Mouse (Mus musculus) thymus, adult 18-20 months (tissue): ENCODE data around the gene Kcnip4.

Experiments used
- DNase-seq, 2 experiments: peaks; one replicate each; pipeline ENCODE4 v3.0.0; 2022; ENCODE audit warnings: mixed read lengths in 2 of 2

Kcnip4 gene

DNA sequence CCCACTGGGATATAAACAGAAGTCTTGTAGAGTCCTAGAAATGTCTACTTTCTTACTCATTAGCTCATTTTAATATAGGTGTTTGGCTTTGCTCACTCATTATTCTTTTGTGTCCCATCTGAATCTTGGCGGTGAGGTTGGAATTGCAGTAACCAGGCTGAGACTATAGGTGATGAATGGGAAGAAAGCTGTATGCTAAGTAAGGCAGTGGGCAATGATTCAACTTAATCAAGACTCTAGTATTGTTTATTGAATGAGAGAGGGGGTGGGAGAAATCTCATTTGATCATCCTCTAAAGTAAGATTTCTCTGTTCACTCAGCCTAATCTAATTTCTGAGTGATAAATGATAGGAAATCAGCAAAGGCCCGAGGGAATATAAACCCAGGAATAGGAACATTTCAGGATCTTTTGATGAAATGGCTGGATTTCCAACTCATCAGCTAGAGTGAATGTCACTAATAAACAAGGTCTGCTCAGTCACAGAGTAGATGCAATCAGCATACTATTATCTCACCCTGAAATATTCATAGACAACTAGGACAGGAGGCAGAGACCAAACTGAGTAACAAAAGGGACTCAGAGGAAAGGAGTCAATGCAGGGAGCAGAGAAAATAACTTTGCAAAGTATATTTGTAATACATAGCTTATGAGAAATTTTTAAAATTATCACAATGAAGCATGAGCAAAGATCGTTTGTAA lies 660.3 kb downstream of the Kcnip4 start:
- no peak for DNase-seq

DNA sequence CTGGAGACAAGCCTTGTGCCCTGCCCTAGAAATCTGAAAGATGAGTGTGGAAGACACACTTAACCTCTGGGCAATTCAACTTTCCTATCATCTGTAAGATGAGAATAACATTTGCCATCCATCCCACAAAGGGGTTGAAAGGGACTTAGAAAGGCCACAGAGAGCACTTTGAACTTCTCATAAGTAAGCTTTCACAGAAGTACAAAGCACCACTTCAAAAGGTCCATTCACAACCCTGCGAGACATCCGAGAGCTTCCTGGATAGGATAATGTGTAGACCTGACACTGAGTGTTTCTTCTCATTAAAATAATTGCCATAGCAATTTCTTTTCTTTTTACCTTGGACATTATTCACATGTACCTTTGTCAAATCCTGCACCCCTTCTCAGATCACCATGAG lies 683.7 kb downstream of the Kcnip4 start:
- no peak for DNase-seq

DNA sequence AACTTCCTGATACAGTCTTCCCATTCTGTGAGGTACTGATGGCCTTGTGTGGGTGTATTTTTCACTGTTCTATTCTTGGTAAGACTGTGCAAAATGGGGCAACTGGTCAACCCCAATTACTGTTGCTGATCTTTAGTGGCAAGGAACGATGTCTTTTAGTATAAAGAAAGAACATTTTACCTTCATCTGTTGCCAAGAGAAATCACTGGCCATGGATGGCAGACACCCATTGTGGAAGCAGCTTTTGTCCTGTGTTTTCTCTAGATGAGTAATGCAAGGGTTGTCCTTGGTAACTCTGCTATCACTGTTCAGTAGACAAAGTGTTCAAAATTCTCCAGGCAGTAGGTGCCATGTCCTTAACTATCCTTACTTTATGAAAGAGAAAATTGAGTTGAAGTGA lies 729.2 kb downstream of the Kcnip4 start:
- DNase-seq, result no peak

DNA sequence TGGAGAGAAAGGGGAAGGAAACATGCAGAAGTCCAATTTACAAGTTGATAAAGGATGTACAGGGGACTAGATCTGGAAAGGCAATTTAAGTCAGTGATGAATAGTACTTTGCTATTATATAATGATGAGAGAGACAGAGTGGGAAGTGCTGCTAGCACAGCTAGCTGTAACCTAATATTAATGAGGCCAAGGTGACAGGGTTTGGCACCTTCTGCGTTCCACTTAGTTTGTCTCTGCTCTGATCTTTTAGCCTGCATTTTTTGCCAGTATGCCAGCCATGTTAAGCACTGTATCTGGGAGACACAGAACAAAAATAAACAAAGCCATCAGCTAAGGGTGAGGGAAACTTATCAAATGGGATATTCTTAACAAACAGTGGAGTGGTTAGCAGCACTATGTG lies 745.3 kb downstream of the Kcnip4 start:
- DNase-seq, result no peak

DNA sequence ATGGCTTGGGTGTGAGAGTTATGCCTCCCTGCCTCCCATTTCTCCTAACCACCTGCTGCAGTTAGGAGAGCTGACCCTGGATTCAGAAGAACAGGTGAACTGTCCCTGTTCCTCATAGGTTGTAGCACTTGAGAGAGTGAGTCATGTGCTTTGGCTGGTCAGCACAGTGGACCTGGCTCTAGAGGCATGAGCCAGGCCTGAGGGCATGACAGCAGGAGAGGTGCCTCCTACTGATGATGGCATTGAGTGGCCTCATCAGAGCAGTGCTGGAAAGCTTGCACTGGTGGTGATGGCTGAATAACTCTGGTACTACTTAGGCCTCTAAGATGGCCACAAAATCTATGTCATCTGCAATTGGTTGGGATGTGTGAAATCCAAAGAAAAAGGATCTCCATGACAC lies 776.1 kb downstream of the Kcnip4 start:
- DNase-seq, result no peak

DNA sequence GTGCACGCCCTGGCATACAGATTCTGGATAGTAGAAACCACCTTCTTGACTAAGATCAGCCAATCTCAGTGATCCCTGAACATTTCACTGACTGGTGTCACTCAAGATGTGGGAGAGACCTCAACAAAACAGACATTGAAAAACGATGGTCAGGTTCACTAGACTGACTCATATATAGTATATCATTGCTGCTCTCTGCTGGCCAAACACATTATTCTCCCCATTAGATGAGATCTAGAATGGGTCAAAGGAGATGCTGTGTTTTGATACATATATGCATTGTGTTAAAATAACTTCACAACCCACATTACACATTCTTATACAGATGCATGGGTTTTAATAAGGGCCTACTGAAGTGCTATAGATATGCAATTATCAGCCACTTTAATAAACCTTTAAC lies 787.1 kb downstream of the Kcnip4 start:
- no peak for DNase-seq

DNA sequence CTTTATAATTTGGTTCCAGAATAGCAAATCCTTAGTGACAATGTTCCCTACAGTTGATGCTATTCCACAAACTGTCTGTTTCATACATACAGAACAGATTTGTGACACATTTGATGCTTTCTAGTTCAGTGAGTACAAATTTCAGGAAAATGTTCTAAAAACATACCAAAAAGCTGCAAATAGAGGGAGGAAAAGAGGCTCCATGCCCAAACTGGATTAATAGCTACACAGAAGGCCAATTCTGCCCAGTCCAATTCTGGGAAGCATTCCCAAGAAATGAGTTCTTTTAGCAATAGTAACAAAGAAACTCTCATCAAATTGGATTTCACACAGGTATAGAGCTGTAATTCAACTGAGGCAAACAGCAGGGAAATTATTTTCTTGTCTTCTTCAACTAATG lies 806.5 kb downstream of the Kcnip4 start:
- DNase-seq, result no peak

DNA sequence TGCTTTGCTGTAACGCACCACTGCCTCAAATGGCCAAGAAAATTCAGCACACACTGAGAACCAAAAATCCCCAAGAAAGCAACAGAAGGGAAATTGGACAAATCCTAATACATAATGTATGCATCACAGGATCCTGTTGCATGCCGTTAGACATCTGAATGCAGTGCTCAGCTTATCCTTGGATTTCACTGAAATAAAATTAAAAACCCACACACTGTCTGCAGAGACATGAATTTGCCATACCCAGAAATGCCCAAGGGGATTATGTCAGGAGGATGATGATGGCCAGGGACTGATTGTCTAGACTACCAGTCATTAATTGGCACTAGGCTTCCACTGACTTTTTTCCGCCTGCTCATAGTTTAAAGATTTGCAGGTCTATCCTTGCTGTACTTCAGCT lies 818.7 kb downstream of the Kcnip4 start:
- no peak for DNase-seq

DNA sequence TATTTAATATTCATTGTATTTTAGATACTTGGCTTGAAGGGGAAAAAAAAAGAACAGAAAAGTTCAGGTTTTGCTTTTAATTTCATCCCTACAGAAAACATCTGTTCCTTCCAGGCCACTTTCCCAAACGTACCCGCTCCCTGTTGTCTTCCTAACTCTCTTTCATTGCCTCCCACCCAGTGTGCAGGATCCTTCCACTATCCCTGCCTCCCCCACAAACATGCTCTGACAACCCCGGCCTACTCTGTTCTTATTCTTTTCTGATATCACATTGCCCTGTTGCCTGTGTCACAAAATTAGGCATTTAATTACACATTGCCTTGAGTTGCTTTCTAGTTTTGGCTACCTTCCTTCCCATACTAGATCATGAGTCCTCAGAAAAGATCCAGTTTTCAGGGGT lies 837.6 kb downstream of the Kcnip4 start:
- no peak for DNase-seq

DNA sequence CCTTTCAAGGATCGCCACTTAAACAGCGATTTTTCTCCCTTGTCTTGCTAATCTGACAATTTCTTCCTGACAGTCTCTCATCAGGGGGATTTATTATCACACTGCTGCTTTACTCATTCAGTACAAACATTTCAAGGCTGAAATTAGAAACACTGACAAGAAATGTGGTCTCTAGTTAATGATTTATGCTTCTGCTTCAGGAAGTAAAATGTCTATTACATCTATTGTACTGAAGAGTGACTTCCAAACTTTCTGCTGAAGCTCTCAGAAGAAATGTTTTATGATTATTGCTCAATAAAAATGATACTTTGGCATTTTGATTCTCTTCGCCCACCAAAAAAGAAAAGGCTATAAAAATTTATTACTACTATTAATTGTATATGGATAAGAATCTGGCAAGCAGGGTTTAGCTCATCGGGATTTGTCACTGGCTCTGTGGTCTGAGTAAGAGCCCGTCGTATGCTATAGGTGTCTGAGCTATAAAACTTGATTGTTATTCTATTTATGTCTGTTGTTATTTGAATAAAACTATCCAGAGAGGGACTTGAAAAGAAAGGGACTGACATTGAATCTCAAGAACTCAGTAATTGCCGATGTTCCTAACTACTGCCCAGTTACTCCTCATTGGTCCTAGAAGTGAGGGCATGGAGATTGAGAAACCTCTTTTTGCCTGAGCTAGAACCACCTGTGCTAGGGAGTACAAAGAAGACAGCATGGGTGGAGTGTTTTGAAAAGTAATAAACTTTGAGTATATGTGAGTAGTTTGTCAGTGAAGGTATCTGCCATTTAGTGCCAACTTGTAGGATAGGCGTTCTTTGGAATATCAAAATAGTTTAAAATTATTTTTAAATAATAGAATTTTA lies 844.7 kb downstream of the Kcnip4 start:
- DNase-seq, result no peak

DNA sequence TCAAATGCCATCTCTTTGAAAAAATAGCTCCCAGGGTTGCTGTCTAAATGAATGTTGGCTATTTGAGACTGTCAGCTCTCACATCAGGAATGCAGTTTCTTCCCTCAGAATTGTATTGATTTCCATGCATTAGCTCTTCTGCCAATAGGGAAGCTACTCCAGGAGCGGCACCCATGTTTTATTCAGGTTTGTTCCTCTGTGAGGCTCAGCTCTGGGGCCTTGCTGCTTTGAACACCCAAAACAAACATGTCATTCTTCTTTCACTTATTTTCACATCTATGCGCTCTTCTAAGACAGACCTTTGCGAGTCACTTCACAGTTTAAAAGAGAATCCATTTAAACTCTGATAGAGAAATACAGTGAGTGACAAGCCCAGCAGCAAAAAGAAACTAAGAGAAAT lies 862.2 kb downstream of the Kcnip4 start:
- DNase-seq, result no peak

DNA sequence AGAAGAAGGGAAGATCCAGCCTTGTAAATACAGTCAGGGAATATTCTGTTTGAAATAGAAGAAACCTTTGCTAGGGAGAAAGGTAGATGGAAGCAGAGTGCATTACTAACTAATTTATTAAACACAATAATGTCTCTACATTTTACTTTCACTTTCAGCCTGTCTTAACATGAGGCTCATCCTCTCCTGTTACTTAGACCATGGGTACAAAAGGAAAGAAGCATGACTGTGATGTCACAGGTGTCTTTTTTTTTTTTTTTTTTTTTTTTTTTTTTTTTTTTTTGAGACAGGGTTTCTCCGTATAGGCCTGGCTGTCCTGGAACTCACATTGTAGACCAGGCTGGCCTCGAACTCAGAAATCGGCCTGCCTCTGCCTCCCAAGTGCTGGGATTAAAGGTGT lies 864.7 kb downstream of the Kcnip4 start:
- no peak for DNase-seq

DNA sequence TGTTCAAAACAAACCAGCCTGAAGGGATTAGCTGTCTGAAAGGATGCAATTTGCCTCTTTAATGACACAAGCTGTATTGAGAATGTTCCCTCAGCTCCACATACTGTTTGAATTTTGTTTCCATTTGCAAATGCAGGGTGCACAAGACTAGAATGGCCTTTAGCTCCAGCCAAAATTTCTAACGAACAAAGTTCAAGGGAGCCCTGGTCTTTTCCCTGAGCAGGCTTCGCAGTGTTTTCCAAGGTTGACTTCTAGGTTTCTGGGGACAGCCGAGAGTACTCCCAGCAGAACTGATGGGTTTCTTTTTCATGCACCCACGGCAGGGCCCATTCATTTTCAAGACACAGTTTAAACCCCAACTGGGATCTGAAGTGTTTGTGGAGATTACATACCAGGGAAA lies 874.2 kb downstream of the Kcnip4 start:
- DNase-seq, result no peak

DNA sequence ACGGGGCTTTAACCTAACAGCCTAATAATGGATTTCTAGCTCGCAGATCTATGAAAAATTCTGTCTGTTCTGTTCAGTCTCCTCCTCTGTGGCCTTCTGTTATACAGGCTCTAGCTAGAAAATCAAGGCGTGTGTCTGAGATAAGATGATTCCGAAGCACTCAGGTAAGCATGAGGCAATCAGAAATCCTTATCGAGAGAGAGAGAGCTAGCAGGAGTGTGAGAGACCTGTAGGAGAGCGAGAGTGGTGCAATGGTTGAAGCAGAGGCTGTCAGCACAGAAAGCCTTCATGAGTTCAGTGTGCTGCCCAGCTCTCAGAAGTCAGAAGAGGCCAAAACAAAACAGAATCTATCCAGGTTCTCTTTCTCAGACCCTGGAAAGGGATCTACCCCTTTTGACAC lies 888.0 kb downstream of the Kcnip4 start:
- no peak for DNase-seq

DNA sequence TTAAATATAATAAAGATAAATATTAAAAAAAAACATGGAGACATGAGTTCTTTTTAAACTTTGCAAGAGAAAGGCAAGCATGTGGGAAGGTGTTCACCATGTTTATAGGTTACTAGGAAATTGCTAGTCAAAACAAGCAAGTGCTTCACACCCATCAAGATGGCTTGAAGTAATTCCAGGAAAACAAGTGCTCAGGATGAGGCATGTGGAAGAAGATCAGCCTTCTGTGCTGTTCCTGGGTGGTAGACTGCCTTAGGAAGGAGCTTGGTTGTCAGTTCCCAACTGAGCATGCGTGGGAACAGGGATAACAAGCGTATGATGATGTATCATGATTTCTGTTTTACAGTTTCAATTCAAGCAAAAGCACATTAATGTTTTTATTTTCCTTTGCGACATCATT lies 891.1 kb downstream of the Kcnip4 start:
- no peak for DNase-seq

DNA sequence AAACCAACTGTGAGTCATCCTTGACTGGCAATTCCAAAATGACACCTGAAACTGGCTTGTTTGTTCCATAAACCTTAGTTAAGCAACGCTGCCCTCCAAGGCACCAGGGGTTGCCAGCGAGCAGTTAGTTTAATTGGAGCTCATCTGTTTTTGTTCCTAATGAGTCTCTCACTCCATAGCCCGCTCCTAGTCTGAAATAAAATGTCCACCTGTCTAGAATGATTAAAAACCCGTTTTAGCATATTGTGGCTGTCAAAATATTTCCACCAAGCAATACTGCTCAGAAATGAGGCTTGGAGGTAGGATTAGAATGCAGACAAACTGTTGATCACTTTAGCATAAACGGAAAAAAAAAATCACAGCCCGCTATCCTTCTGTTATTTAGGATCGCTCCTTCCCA lies 901.3 kb downstream of the Kcnip4 start:
- DNase-seq, result no peak

DNA sequence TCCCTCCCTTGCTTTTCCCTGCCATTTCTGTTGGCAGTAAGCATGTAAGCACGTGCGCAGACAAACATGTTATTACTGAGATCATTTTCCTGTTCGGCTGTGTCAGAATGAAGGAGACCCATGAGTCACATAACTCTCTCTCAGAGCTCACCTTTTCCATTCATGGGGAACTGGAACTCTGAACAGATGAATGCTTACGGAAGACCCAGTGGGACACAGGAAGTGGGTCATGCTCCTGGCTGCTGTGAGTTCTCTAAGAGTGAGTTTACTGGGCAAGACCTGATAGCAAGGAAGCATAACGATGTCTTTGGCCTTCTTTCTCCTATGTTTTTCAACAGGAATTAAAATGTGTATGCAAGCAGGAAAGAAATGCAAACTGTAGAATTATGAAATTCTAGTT lies 917.8 kb downstream of the Kcnip4 start:
- DNase-seq, result no peak

DNA sequence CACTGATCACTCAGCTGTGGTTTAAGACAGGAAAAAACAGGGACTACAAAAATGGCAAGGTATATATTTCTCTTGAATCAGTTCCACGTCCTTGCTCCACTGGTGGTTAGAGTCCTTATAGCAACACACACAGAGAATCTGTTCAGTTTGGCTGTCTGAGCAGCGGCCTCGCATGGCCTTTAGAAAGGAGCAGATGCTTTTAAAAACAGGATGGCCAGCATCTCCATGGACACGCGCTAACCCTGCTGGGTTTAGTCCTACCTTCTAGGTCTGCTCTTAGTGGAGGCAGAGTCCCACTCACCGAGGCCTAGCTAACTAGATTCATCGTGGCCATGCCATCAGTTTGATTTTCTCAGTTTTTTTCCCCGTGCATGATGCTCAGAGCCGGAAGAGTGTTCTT lies 918.4 kb downstream of the Kcnip4 start:
- no peak for DNase-seq

DNA sequence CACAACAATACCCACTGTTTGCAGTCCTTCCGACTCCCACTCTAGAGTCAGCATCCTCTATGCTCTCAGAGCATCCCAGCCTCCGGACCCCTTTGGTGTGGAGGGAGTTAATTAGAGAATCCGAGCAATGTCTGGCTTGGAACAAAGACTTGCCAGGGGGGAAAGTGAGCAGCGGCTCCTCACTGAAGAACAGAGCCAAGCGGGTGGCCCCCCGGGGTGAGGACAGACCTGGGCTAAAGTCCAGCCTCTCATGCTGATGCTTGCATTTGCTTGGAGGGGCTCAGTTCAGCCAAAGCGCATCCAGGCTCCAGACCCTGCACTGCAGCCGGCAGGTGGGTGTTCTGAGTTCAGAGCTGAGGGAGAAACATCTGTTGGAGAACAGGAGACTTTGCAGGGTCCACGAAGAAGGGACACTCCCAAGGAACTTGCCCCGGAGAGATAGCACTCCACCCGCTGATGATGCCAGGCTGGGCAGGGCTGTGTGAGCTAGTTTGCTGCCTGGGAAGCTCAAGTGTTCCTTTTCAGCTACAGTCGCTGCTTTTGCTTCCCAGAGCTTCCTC lies 925.1 kb downstream of the Kcnip4 start:
- DNase-seq, result no peak

DNA sequence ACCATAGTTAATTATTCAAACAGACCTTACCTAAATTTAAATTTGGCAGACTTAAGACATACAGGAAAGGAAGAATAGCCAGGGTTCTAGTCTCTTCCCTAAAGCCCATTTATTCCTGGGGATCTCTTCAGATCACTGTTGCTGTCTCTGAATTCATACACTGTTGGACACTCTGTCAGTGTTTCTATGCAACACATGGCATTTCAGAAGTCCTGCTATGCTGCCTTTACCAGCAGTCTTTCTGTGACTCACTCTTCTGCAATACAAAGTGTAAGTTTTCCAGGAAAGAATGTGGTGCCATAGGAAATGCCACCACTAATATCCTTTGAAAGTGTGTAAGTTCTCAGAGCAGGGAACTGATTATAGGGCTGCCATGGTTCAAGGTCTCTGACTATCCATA lies 936.7 kb downstream of the Kcnip4 start:
- no peak for DNase-seq

DNA sequence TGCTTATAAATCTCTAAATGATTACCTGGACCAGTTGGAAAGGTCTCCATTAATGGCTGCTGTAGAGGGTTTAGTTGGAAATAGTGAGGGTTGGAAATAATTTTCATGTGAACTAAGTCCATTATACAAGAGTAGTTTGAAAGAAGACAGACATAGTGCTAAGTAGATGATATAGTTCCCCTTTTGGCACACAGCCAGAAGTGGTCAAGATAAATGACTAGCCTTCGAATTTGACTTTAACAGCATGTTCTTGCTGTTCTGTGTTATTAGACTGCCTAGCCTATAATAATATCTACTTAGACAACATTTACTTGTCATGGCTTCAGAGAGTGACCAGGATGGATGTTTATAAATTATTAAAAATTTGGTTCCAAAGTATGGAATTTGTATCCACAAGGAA lies 941.3 kb downstream of the Kcnip4 start:
- no peak for DNase-seq

DNA sequence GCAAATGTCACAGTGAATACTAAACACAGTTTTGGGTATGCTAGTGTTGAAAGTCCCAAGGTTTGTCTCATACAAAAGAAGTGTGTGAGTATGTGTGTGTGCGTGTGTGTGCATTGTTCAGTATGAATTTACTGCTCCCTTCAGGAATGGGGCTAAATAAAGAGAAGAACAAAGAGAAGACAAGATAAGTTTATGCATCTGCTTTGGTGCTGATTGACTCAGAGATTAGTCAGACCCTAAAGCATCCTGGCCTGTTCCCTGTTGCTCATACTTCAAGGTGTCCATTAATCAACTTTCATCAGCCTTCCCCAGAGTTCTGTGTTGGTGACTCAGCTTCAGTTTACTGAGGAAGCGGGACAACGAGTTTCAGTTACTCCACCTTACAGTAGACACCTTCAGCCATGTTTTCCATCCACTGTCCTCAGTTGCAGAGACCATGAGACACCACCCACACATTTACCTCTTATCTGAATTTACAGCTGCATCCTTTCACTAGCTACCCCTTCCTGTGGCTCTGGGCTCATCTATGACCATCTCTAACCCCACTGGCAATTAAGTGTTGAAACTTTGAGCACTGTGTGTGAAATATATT lies 960.6 kb downstream of the Kcnip4 start:
- DNase-seq, result no peak

DNA sequence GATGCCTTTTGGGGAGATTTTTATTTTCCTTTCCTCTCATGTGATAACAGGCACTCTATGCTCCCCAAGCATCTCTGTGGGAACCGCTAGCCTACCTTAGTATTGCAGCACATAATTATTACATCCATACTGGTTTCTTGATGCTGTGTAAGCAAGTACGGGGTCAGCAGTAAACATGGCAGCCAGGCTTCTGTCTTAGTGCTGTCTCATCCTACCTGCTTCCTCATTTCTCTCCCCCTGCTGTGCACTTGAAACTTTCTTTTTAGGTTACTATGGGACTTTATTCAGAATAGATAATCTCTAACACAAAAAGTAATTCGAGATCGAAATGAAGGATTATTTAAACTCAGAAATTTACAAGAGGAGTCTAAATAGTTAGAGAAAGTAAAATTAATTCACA lies 973.0 kb downstream of the Kcnip4 start:
- DNase-seq, result no peak

DNA sequence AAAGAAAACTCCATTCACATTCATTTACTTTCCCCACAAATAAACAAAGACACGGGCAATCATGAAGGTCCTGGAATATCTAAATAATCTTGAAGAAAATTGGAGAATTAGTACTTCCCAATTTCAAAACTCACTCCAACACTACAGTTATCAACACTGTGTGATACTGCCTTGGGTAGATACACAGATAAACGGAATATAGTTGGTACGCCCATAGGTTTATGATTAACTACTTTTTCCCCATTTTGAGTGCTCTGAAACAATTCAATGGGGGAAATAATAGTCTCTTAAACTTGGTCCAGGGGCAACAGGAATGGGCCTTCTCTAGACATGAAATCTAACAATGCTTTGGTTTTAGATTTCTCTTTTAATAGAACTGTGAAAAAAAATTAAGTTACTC lies 978.9 kb downstream of the Kcnip4 start:
- DNase-seq, result no peak
